Mouse (Mus musculus) heart, adult 9 months (tissue): ENCODE data around the gene Rex1bd.

ENCODE experiments used
- DNase-seq, 2 experiments: peaks; one replicate each; pipeline ENCODE4 v3.0.0; 2022; ENCODE audit warnings: low spot score in 2 of 2

The Rex1bd gene

DNA sequence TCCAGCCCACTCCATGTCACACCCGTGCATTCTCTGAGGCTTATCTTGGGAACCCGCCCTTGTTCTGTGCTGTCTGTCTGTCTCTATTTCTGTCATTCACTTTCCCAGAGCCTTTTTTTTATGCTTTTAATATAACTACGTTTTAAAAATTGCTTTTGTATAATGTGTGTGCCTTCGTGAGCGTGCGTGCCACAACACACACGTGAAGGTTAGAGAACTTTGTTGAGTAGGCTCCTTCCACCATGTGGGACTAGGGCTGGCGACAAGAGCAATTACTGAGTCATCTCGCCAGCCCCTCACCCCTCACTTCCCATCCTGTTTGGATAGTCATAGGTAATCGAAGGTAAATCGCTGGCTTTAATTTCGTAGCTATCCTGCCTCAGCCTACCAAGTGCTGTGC is 4.0 kb downstream of the Rex1bd start:
- DNase-seq = no peak

GRCm38 (mm10) chr8:70501820-70502529 is 4.6 kb downstream of the Rex1bd start:
- DNase-seq = no peak

DNA sequence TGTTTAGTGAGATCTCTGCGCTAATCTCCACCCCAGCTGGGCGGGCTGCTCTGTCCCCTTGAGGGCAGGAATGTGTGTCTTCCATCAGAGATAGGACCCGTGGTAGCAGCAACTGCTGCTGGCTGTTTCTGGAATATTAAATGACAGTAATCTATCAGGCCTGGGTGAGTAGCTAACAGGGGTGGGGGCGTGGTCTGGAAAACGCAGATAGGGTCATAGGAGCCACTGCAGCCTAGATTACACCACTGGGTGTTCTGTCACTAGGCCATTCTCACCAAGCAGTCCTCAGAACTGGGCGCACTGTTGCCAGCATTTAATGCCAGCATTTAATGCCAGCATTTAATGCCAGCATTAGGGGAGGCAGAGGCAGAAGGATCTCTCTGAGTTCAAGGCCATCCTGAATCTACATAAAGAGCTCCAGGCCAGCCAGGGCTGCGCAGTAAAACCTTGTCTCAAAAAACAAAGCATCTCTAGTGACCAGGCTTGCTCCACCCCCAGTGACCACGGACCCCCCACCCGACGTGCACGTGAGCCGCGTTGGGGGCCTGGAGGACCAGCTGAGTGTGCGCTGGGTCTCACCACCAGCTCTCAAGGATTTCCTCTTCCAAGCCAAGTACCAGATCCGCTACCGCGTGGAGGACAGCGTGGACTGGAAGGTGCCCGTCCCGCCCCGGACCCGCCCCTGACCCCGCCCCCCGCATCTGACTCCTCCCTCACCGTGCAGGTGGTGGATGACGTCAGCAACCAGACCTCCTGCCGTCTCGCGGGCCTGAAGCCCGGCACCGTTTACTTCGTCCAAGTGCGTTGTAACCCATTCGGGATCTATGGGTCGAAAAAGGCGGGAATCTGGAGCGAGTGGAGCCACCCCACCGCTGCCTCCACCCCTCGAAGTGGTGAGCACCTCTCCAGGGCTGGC is 5.9 kb downstream of the Rex1bd start:
- no peak for DNase-seq

- DNase-seq = no peak
Measured at GRCm38 (mm10) chr8:70495771-70496062, 10.8 kb downstream of the Rex1bd start.

- no peak for DNase-seq
Measured at GRCm38 (mm10) chr8:70495001-70495770, 11.4 kb downstream of the Rex1bd start.

GRCm38 (mm10) chr8:70494416-70494945 is 12.1 kb downstream of the Rex1bd start:
- no peak for DNase-seq

- no peak for DNase-seq
Measured at GRCm38 (mm10) chr8:70493692-70494415, 12.7 kb downstream of the Rex1bd start.

DNA sequence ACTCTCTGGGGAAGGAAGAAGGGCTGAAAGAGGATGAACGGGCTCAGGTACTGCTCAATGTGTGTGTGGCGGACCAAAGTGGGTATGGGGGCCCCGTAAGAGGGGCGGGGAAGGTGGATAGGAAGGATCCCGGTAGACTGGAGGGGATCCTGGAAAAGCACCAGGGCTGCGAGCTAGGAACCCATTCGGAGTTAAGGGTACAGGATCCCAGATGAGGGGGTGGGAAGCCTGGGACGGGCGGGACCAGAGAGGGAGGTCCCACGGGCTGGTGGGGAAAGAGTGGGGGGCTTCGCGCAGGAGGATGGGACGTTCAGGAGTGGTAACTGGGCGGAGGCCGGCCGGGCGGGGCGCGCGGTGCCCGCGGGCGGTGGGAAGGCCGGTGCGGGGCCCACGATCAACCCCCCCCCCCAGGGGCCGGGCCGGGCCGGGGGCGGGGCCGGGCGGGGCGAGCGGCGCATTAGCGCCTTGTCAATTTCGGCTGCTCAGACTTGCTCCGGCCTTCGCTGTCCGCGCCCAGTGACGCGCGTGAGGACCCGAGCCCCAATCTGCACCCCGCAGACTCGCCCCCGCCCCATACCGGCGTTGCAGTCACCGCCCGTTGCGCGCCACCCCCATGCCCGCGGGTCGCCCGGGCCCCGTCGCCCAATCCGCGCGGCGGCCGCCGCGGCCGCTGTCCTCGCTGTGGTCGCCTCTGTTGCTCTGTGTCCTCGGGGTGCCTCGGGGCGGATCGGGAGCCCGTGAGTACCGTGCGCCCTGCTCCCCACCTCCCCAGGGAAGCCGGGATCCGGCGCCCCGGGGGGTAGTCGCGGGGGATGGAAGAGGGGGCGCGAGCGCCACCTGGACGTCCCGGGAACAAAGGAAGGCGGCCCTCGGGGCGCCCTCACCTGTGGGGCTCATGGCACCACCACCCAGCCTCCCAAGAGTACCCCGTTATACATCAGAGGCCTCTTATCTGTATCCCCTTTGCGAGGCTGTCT is 13.6 kb downstream of the Rex1bd start, which contains the start of gene Crlf1:
TSS of gene Crlf1 (plus strand) at position 495 of the 977 bp plus-strand sequence.
- DNase-seq = no peak

- DNase-seq = no peak
Measured at GRCm38 (mm10) chr8:70490880-70491495, 15.6 kb downstream of the Rex1bd start.

DNA sequence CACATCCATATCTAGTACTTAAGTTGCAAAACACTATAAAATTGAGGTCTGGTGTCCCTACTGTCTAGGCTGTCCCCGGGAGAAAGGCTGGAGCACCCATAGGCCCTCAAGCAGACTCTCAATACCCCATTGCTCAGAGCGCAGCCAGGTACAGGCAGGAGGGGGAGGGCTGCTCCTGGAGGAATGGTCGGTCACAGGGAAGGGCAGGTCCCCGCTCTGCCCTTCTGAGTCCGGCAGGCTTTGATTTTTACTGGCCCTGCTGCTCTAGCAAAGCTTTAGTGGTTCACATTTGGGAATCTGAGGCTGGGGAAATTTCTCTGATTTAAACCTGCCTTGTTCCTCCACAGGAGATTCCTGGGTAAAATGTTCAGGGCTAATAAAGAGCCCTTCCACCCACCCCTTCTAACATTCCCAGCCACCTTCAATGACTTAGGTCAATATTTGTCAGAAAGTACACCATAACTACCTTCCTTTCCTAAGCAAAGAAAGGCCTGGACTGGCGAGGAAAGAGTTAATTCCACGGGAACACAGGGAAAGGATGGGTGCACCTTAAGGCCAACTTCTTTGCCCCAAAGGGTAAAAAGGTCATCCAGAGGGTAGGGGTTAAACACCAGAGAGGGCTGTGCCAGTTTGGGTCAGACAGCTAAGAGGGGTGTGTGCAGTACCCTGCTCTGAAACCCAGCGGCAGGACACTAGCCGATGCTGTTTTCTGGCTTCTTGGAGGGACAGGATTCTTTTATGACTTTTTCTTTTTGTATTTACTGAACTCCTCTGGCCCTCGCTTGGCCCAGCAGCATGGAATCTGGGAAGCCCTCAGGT is 16.3 kb downstream of the Rex1bd start:
- DNase-seq = no peak

- DNase-seq = no peak
Measured at GRCm38 (mm10) chr8:70489576-70489975, 17.0 kb downstream of the Rex1bd start.

DNA sequence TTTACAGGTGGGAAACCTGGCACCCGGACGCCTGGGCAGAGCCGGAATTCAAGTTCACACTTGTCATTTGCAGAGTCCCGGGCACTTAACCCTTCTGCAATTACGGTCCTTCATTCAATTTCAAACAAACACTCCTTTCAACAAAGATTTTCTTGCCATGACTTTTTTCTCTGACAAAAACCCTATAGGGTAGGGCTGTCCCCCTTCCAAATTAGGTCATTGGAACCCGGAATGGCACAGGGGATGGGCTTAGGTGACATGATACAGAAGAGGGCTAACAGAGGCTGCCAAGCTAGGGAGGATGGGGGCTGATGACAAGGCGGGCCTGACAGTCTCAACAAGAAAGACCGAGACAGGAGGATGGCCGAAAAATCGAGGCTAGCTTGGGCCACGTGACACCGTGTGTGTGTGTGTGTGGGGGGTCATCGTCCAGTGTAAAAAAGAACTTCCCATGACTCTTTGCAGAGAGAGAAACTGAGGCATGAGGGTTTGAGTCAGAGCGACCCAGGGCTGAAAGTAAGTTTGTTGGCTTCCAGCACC is 17.6 kb downstream of the Rex1bd start:
- DNase-seq = no peak

DNA sequence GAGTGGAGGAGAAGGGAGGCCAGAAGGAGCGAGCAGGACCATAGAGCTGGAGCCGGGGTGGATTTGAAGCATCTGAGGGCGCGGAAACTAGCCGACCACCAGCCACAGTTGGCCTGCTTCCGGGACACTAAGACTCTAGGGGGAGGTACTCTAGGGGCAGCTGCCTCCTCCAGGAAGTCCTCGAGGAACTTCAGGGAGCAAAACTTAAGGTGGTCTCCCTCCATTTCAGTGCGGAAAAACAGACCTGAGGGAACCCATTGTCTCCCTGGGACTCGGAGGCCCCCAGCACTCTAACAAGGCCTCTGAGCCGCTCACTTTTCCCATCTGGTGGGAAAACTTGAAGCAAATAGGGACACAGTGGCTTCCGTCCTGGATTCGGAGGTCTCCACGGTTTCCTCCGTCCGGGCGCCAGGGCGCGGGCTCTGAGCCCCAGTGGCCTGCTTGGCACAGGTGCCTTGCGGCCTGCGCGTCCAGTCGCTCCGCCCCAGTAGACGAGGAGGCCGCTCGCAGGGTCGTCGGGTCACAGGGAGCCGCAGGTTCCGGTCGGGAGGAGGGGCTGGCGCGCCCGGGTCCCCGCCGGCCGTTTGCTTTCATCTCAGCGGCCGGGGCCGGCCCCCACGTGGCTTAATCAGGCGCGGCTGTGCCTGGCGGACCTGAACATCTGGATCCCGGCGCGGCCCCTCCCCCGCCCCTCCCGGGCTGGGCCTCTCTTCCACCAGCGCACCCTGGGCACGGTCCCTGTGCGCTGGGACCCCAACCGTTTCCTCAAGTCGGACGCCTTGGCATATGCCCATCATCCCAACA is 18.4 kb downstream of the Rex1bd start:
- DNase-seq = no peak

- no peak for DNase-seq
Measured at GRCm38 (mm10) chr8:70486941-70487520, 19.5 kb downstream of the Rex1bd start, which contains the start of gene Tmem59l. TSS of gene Tmem59l (minus strand) at chr8:70487358.

DNA sequence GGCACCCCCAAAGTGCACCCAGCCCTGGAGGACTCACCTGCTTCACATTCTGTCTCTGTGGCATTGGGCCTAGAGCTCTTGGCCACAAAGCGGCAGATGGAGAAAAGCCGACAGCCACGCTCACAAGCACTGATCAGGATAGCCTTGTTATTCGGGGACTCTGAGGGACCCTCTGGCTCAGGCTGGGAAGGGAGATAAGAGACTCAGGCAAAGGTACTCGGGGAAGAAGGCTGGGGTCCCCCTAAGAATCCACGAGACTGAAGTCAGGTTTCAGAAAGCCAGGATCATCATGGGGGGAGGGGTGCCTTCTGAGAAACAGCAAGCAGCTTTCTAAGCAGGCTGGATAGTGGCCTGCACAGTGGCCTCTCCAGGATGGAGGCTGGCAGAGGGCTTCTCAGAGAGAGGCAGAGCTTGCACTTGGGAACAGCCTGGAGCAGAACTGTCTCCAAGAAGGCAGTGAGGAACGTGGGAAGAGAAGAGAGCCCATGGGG is 20.3 kb downstream of the Rex1bd start:
- no peak for DNase-seq

GRCm38 (mm10) chr8:70482943-70483342 is 23.6 kb downstream of the Rex1bd start:
- DNase-seq = no peak

DNA sequence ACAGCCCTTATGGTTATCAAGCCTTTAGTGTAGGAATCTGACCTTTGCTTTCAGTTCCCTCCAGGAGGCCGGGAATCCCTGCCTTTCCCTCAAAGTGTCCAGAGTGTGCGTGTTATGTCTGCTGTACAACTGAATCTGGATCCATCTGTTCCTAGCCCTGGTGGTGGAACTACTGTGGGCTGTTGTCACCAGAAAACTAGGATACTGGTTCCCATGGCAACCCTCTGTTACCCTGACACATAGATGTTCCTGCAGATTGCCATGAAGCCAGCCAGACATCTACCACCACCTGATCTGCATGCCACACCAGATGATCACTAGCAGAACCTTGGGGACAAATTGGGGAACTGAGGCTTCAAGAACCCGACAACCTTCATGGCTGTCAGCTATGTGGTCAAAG is 24.6 kb downstream of the Rex1bd start:
- no peak for DNase-seq
